ENCODE assay signal across 27 mouse cellular contexts in genomic region chr3:15126736-15127135, GRCm38 (mm10).
DNase-seq lines count a peak whose midpoint lies in the region; ATAC-seq and TF ChIP-seq lines count a peak whose summit lies in the region.
"Had no signal": no experiment of that assay in that cellular context is flagged by ENCODE, and none has a peak within 500 bp of the region (broad histone marks: within the 10 kb centered on the region; RNA-seq: fewer than 3 reads in every experiment).

No protein-coding gene starts in this region.

- no peaks in the 10 kb centered on the region for H3K27me3 ChIP-seq in lung, embryonic 14.5 days (ENCODE audit: insufficient read depth, low read length)
- H3K27me3 ChIP-seq: embryonic facial prominence, embryonic 12.5 days; forebrain, embryonic 13.5 days; heart, embryonic 12.5 days; hindbrain, embryonic 12.5 days; liver, embryonic 15.5 days; midbrain, embryonic 15.5 days; neural tube, embryonic 15.5 days had no signal

- TF ChIP-seq CTCF in lung, embryonic 14.5 days (IDR thresholded peaks at IDR 0.05; ENCODE audit: low read depth), result no peak

- WGBS in lung, embryonic 14.5 days, result 44% methylated on average over 4 of the region's 4 CpGs

- H3K4me1 ChIP-seq in lung, embryonic 14.5 days (ENCODE audit: insufficient read depth), result peaks cover 8% of the 10 kb centered on the region; the same call in 1 of the 2 replicates
- H3K4me1 ChIP-seq: embryonic facial prominence, embryonic 12.5 days; forebrain, embryonic 13.5 days; heart, embryonic 12.5 days; hindbrain, embryonic 12.5 days; liver, embryonic 15.5 days; midbrain, embryonic 15.5 days; neural tube, embryonic 15.5 days had no signal

- peak overlapping the region; percentile 67; the same call in 1 of the 2 replicates for H3K27ac ChIP-seq in lung, embryonic 14.5 days (ENCODE audit: low read depth)
- H3K27ac ChIP-seq: embryonic facial prominence, embryonic 12.5 days; forebrain, embryonic 13.5 days; hindbrain, embryonic 12.5 days; left cerebral cortex, adult 2 months; liver, embryonic 15.5 days; midbrain, embryonic 15.5 days; neural tube, embryonic 15.5 days; stomach, postnatal 0 days had no signal

- H3K36me3 ChIP-seq in lung, embryonic 14.5 days (ENCODE audit: insufficient read depth), result no peaks in the 10 kb centered on the region
- H3K36me3 ChIP-seq: embryonic facial prominence, embryonic 12.5 days; heart, embryonic 12.5 days; hindbrain, embryonic 12.5 days; liver, embryonic 15.5 days; midbrain, embryonic 15.5 days; neural tube, embryonic 15.5 days had no signal

- no peak overlapping the region for H3K4me3 ChIP-seq in lung, embryonic 14.5 days (ENCODE audit: low read depth, low read length)
- H3K4me3 ChIP-seq: embryonic facial prominence, embryonic 12.5 days; erythroblast, embryonic 14.5 days; forebrain, embryonic 13.5 days; heart, embryonic 12.5 days; hindbrain, embryonic 12.5 days; left cerebral cortex, adult 2 months; liver, embryonic 15.5 days; midbrain, embryonic 15.5 days; myocyte; neural tube, embryonic 15.5 days had no signal

- no peak for ATAC-seq in lung, embryonic 14.5 days (ENCODE audit: insufficient read depth)
- ATAC-seq: forebrain, embryonic 13.5 days; midbrain, embryonic 15.5 days had no signal

- H3K4me2 ChIP-seq in lung, embryonic 14.5 days, result no peak overlapping the region
- H3K4me2 ChIP-seq: embryonic facial prominence, embryonic 12.5 days; forebrain, embryonic 13.5 days; heart, embryonic 12.5 days; hindbrain, embryonic 12.5 days; liver, embryonic 15.5 days; midbrain, embryonic 15.5 days; neural tube, embryonic 15.5 days had no signal

- peak; percentile 21 to 52 for DNase-seq in adrenal gland, adult (ENCODE audit: inconsistent age in 2 of 2, low spot score in 1 of 2)
- no peak for DNase-seq in adrenal gland, postnatal 4 days (ENCODE audit: low spot score in 2 of 2)
- peak; percentile 56 for DNase-seq in lung, embryonic 14.5 days
- no peak for DNase-seq in lung, postnatal 25 days (ENCODE audit: low spot score)
- DNase-seq in CD4-positive, CD25-positive, alpha-beta regulatory T cell, adult 2 months (ENCODE audit: low read depth, low spot score), result peak; percentile 43
- peak; percentile 62 for DNase-seq in naive thymus-derived CD4-positive, alpha-beta T cell, adult 2 months (ENCODE audit: low read depth)
- no peak for DNase-seq in ovary, adult 18-20 months (ENCODE audit: low spot score)
- no peak for DNase-seq in cerebellum, adult 9-10 months
- DNase-seq: cerebellum, postnatal 10 days; gastrocnemius, postnatal 10 days; heart, adult 11 months; heart, postnatal 14 days; kidney, adult 8-10 months; kidney, postnatal 14 days; right cerebral cortex, postnatal 4 days; thymus, postnatal 14 days had no signal

- no peaks in the 10 kb centered on the region for H3K9me3 ChIP-seq in lung, embryonic 14.5 days (ENCODE audit: low read depth, low read length)
- H3K9me3 ChIP-seq: embryonic facial prominence, embryonic 12.5 days; forebrain, embryonic 13.5 days; heart, embryonic 12.5 days; hindbrain, embryonic 12.5 days; liver, embryonic 15.5 days; midbrain, embryonic 15.5 days; neural tube, embryonic 15.5 days had no signal

- no peak overlapping the region for H3K9ac ChIP-seq in lung, embryonic 14.5 days
- H3K9ac ChIP-seq: embryonic facial prominence, embryonic 12.5 days; forebrain, embryonic 13.5 days; heart, embryonic 12.5 days; hindbrain, embryonic 12.5 days; liver, embryonic 15.5 days; midbrain, embryonic 15.5 days; neural tube, embryonic 15.5 days had no signal

Comparison
In these comparisons a context has a peak if more than half of its experiments do, and no peak if none do; other contexts are left out.
1. DNase-seq: peak in adrenal gland, adult (2 of 2), lung, embryonic 14.5 days (single experiment), CD4-positive, CD25-positive, alpha-beta regulatory T cell, adult 2 months (single experiment) and naive thymus-derived CD4-positive, alpha-beta T cell, adult 2 months (single experiment); none in adrenal gland, postnatal 4 days (0 of 2), lung, postnatal 25 days (single experiment), ovary, adult 18-20 months (single experiment) and cerebellum, adult 9-10 months (single experiment).